Mouse (Mus musculus) spleen, postnatal 14 days (tissue): ENCODE measurements around the gene Satb1.
A peak's percentile ranks its signal among the peaks of the same experiment; 100 is the strongest.

Source experiments
- DNase-seq, 2 experiments: peaks; one replicate each; pipeline ENCODE4 v3.0.0; 2021 to 2022; ENCODE audit warnings: low spot score in 2 of 2

The Satb1 gene

DNA sequence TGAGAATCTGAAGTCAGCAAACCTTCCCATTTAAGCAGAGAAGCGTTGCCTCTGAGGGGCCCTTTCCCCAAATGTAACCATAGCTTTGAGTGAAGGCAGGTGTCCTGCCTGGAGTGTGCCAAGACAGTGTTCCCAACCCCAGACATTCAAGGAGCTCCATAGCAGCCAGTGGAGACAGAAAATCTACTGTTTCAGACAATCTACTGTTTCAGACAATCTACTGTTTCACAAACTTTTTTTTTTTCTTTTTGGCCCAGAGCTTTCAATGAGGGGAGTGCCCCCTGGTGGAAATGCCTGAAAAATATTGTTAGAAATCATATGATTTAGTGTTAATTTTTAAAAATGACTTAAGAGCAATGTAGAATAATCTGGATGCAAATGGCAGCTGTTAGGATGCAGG lies 55.3 kb downstream of the Satb1 start:
- peak in 1 of 2 experiments; percentile 7 for DNase-seq

- no peak for DNase-seq
These were observed 57.8 kb downstream of the Satb1 start for GRCm38 (mm10) chr17:51775070-51775881.

- DNase-seq, result no peak
These were observed 69.5 kb downstream of the Satb1 start for GRCm38 (mm10) chr17:51763600-51763999.

GRCm38 (mm10) chr17:51762503-51762902 lies 70.6 kb downstream of the Satb1 start:
- no peak for DNase-seq

DNA sequence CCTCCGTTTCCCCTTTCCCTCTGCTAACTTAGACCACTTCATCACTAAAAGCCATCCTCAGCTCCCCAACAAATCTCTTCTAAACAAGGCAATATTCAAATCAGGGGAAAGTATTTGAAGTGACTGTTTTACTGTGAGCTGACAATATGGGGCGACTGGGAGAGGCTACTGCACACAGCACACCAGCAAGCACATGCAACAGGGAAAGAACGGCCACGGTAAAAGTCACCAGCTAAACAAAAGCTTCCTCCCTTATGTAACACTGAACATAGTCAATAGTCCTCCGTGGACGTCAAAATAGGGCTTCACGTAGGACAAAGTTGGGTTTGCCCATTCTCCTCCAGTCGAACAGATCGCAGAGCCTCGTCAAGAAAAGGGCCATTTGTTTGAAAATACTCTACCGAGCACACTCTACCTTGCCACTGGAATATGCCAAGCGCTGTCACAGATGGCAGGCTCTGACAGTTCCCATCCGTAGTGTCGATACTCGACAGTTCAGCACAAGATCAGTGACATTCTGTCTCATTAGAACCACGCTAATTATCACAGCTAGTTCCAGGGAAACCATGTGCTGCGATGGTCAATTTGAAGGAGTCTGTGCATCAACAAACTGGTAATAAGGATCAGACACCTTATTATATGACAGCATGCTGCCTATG lies 72.0 kb downstream of the Satb1 start:
- no peak for DNase-seq

- no peak for DNase-seq
These were observed 72.7 kb downstream of the Satb1 start for GRCm38 (mm10) chr17:51760251-51760887.

DNA sequence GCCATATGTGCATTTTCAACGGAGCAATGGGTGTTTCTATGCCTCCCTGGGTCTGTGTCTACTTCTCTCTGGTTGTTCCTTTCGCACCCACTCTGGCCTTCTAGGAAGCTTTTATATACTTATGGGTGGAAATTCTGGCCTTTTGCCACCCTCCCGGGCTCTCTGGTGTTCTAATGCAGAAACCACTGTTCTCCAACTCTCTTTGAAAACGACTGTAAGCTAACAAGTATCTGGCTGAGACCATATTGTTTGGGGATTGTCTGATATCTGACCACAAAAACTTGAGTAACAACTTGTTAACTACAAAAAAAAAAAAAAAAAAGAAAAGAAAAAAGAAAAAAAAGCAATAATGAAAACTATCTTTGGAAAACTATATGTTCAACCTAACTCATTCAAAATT lies 73.6 kb downstream of the Satb1 start:
- DNase-seq, result no peak

DNA sequence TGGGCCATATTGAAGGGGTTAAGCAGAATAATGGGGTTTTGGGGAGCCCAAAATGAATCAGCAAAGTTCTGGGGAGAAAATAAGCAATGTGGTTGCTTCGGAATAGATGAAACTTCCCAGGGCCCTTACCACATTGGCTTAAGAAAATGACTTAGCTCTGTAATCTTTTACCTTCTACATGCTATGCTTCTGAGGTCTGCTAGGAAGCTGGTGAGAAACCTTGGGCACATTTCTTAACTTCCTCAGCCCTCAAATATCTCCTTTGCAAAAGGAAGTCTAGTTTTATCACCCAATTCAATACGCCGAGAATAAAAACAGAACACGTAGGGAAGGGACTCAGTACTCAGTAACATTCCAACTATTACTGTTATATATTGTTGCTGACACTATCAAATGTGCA lies 80.9 kb downstream of the Satb1 start:
- no peak for DNase-seq

DNA sequence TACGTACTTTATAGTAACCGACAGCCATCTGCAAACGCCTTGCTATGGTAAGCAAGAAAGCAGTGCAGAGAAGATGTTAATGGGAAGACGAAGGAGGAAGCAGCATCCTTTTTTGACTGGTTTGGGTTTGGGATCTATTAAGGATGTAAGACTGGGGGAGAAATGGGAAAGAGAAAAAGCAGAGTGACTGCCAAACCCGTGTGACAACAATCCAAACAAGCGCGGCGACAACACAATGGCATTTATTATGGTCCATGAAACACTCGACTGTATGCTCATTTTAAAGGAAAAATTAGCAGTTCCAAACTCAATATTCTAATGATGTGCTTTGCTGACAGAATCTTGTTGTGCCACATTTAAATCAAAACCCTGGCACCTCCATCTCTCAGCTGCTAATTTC lies 85.9 kb downstream of the Satb1 start:
- no peak for DNase-seq

DNA sequence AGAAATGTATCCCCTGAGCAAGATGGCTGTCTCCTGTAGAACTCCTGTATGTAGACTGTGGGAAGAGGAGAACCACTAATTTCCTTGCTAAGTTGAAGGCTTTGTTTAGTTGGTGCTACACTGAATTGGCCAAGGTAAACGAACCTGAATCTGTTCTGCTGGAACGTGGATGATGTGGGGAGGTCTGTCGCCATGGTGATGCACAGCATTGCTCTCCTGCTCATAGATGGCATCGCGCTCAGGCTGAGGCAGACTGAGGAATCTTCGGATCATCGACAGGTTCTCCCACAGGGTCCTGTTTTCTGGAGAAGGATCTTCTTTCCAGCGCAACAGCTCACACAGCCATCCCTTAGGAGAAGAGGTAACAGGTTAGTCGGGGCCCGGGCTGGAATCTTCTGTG lies 90.6 kb downstream of the Satb1 start:
- DNase-seq, result no peak

- no peak for DNase-seq
These were observed 92.0 kb downstream of the Satb1 start for GRCm38 (mm10) chr17:51741126-51741525.

- DNase-seq, result no peak
These were observed 92.8 kb downstream of the Satb1 start for GRCm38 (mm10) chr17:51740246-51740645.

DNA sequence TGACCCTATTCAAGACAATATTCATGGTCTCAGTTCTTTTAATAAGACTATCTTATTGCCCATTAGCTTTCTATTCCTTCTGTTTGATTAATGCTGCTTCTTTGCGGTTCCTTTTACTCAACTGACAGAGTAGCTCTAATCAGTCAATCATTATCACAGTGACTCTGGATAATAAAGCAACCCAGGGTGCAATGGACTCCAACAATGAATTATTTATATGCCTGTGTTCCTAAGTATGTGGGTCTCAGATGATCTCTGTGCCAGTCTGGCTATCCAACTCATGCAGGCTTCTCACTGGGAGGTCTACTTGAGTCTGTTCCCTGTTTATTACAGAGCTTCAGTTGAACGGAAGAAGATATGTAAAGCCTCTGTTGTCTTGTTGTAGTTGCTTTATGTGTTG lies 108.6 kb downstream of the Satb1 start:
- DNase-seq, result no peak

GRCm38 (mm10) chr17:51695711-51696110 lies 137.4 kb downstream of the Satb1 start:
- no peak for DNase-seq

DNA sequence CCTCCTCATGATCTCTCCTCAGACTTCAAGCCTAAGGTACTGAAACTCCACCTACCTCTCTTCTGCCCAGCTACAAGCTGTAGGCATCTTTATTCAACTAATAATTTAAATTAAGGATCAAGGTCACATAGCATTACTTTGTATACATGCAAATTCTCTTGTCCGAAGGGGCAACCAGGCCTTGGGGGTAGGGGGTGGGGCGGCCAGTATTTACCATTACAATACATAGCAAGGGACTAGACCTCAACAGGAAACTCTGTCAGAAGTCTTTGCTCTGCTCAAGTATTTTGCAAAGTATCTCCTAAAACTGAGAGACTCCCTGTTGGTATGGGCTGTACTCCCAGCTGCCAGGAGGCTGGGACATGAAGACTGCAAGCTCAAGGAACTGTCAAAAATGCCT lies 137.8 kb downstream of the Satb1 start:
- no peak for DNase-seq

DNA sequence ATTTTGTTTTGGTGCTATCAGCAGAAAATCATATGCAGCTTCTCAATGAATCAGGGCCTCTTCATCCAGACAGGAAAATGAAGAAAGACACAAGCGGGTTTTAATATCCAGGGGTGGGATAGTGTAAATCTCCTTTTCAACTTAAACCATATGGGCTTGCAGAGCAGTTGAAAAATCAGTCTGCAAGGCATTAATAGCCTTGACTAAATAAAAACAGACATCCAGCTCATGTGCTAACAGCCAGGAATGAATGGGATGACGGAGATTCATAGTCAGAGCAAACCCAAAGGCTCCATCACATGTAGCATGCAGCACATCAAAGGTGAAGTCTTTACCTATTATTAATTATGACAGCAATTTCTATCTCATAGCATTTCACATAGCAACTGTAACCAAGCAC lies 142.6 kb downstream of the Satb1 start:
- DNase-seq, result no peak

- no peak for DNase-seq
These were observed 145.9 kb downstream of the Satb1 start for GRCm38 (mm10) chr17:51687226-51687625.
